Mouse (Mus musculus): ENCODE measurements around the gene Pagr1b.

- no peak for TF ChIP-seq POLR2AphosphoS2 (IDR thresholded peaks at IDR 0.05; ENCODE audit: low read length)
- no peak for TF ChIP-seq ZMIZ1 (IDR thresholded peaks at IDR 0.05; ENCODE audit: low read depth, low read length)
- TF ChIP-seq NELFE (IDR thresholded peaks at IDR 0.05; ENCODE audit: low read depth, low read length), result no peak
These were observed 3.1 kb upstream of the Pagr1b start for GRCm38 (mm10) chr7:127019306-127019960.
